Comparison of ENCODE assay signal across 18 mouse cellular contexts in the genomic region with DNA sequence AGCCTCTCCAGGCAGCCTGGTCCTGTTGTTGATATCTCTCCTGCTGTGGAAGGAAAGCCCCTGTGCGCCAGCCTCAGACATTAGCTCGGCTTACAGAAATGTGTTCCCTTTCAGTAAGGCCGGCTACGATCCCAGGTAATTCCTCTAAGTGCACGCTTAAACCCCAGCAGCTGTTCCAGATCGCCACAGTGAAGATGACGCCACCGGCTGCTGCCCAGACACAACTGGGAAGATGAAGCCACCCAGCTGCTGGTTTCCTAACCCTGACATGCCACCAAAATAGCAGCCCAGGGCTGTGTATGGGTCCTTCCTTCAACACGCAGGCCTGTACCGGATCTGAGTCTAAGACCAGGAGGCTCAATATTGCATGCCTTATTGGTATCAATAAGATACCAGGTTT.
DNase-seq lines count a peak whose midpoint lies in the region; ATAC-seq and TF ChIP-seq lines count a peak whose summit lies in the region.
"Had no signal": no experiment of that assay in that cellular context is flagged by ENCODE, and none has a peak within 500 bp of the region (broad histone marks: within the 10 kb centered on the region; RNA-seq: fewer than 3 reads in every experiment).

No protein-coding gene starts in this region.

- no peak overlapping the region for H3K9ac ChIP-seq in lung, embryonic 14.5 days
- H3K9ac ChIP-seq: embryonic facial prominence, embryonic 13.5 days; heart, embryonic 12.5 days; stomach, embryonic 15.5 days had no signal

- no peak; the same call in 1 of the 2 replicates for ATAC-seq in lung, embryonic 14.5 days (ENCODE audit: insufficient read depth)
- ATAC-seq: inflammation-experienced regulatory T-cells, adult 6 months had no signal

- peak; percentile 52 for DNase-seq in kidney, postnatal 10 days
- DNase-seq in kidney, adult 9 months = no peak
- peak; percentile 76 for DNase-seq in gastrocnemius, adult 2 months
- DNase-seq in lung, embryonic 14.5 days = peak; percentile 43
- DNase-seq in retina, postnatal 7 days (ENCODE audit: low read depth, low spot score) = peak; percentile 9
- DNase-seq in heart, adult 11 months = no peak
- DNase-seq in right cerebral cortex, adult 2 months (ENCODE audit: low spot score in 2 of 2) = no peak
- DNase-seq: adrenal gland, postnatal 14 days; B cell, adult 2 months; cerebellum, postnatal 10 days; heart, postnatal 4 days; thymus, postnatal 36 days had no signal

- H3K4me2 ChIP-seq in lung, embryonic 14.5 days = no peak overlapping the region
- H3K4me2 ChIP-seq: embryonic facial prominence, embryonic 13.5 days; heart, embryonic 12.5 days; liver, embryonic 11.5 days; stomach, embryonic 15.5 days had no signal

- no peaks in the 10 kb centered on the region for H3K4me1 ChIP-seq in lung, embryonic 14.5 days (ENCODE audit: insufficient read depth)
- H3K4me1 ChIP-seq: embryonic facial prominence, embryonic 13.5 days; heart, embryonic 12.5 days; stomach, embryonic 15.5 days had no signal

- H3K36me3 ChIP-seq in lung, embryonic 14.5 days (ENCODE audit: insufficient read depth) = no peaks in the 10 kb centered on the region
- H3K36me3 ChIP-seq: embryonic facial prominence, embryonic 13.5 days; heart, embryonic 12.5 days; stomach, embryonic 15.5 days had no signal

- peak overlapping the region; percentile 73 for H3K27ac ChIP-seq in gastrocnemius, adult 2 months
- no peak overlapping the region for H3K27ac ChIP-seq in lung, embryonic 14.5 days (ENCODE audit: low read depth)
- H3K27ac ChIP-seq: embryonic facial prominence, embryonic 13.5 days; left cerebral cortex, adult 2 months; stomach, embryonic 15.5 days had no signal

- no peak for TF ChIP-seq CTCF in gastrocnemius, adult 2 months (IDR thresholded peaks at IDR 0.05)
- no peak for TF ChIP-seq CTCF in lung, embryonic 14.5 days (IDR thresholded peaks at IDR 0.05; ENCODE audit: low read depth)

- intact Hi-C loops in gastrocnemius, adult 2 months (cut with DNase I) = no loop called here

- H3K27me3 ChIP-seq in lung, embryonic 14.5 days (ENCODE audit: insufficient read depth, low read length) = no peaks in the 10 kb centered on the region
- H3K27me3 ChIP-seq: stomach, embryonic 15.5 days had no signal

- 45% methylated on average over 10 of the region's 10 CpGs for WGBS in lung, embryonic 14.5 days

- H3K9me3 ChIP-seq in lung, embryonic 14.5 days (ENCODE audit: low read depth, low read length) = no peaks in the 10 kb centered on the region
- H3K9me3 ChIP-seq: embryonic facial prominence, embryonic 13.5 days; heart, embryonic 12.5 days; stomach, embryonic 15.5 days had no signal

- H3K4me3 ChIP-seq in gastrocnemius, adult 2 months = 0 out of 2 replicates have a peak overlapping the region, but pooled peaks have one; percentile 5
- no peak overlapping the region for H3K4me3 ChIP-seq in lung, embryonic 14.5 days (ENCODE audit: low read depth, low read length)
- H3K4me3 ChIP-seq: embryonic facial prominence, embryonic 13.5 days; heart, embryonic 12.5 days; left cerebral cortex, adult 2 months; stomach, embryonic 15.5 days had no signal

Comparison
In these comparisons a context has a peak if more than half of its experiments do, and no peak if none do; other contexts are left out.
1. DNase-seq: peak in kidney, postnatal 10 days (single experiment), gastrocnemius, adult 2 months (single experiment), lung, embryonic 14.5 days (single experiment) and retina, postnatal 7 days (single experiment); none in kidney, adult 9 months (single experiment), heart, adult 11 months (single experiment) and right cerebral cortex, adult 2 months (0 of 2).